20 mouse cellular contexts compared by ENCODE assay signal in genomic region chr10:128543100-128543499, GRCm38 (mm10). TPM values are rescaled to one million over a fixed set of nuclear protein-coding genes. Genes with fewer than 3 reads are reported as not detected.
DNase-seq lines count a peak whose midpoint lies in the region; ATAC-seq and TF ChIP-seq lines count a peak whose summit lies in the region.
"Had no signal": no experiment of that assay in that cellular context is flagged by ENCODE, and none has a peak within 500 bp of the region (broad histone marks: within the 10 kb centered on the region; RNA-seq: fewer than 3 reads in every experiment).

No protein-coding gene starts in this region.

- 55% methylated on average over 2 of the region's 2 CpGs for WGBS in heart, embryonic 10.5 days
- 52% methylated on average over 2 of the region's 2 CpGs for WGBS in heart, embryonic 15.5 days
- WGBS in heart, adult 2 months, result 48% methylated on average over 2 of the region's 2 CpGs

- H3K9me3 ChIP-seq in heart, embryonic 10.5 days, result no peaks in the 10 kb centered on the region
- H3K9me3 ChIP-seq in heart, embryonic 15.5 days (replicated peaks), result no peaks in the 10 kb centered on the region
- H3K9me3 ChIP-seq: embryonic facial prominence, embryonic 13.5 days; forebrain, embryonic 12.5 days; hindbrain, embryonic 10.5 days; hindbrain, embryonic 15.5 days had no signal

- peak overlapping the region; percentile 15; the same call in 1 of the 2 replicates for H3K4me3 ChIP-seq in heart, embryonic 10.5 days
- H3K4me3 ChIP-seq in heart, embryonic 15.5 days, result no peak overlapping the region
- H3K4me3 ChIP-seq in heart, adult 2 months, result no peak overlapping the region
- H3K4me3 ChIP-seq: embryonic facial prominence, embryonic 13.5 days; forebrain, embryonic 12.5 days; hindbrain, embryonic 10.5 days; hindbrain, embryonic 15.5 days had no signal

- ATAC-seq in heart, embryonic 15.5 days (replicated peaks; ENCODE audit: insufficient number of reproducible peaks, insufficient read depth, low FRiP score, low read depth), result no peak
- ATAC-seq: forebrain, embryonic 16.5 days; inflammation-experienced regulatory T-cells, adult 6 months had no signal

- no peaks in the 10 kb centered on the region for H3K27me3 ChIP-seq in heart, embryonic 10.5 days (ENCODE audit: insufficient read depth, poor library complexity, severe bottlenecking)
- no peaks in the 10 kb centered on the region for H3K27me3 ChIP-seq in heart, embryonic 15.5 days
- no peaks in the 10 kb centered on the region for H3K27me3 ChIP-seq in heart, adult 2 months (ENCODE audit: control insufficient read depth, insufficient read depth, low read length)
- H3K27me3 ChIP-seq: embryonic facial prominence, embryonic 13.5 days; forebrain, embryonic 12.5 days; hindbrain, embryonic 15.5 days had no signal

- H3K79me2 ChIP-seq in heart, adult 2 months (replicated peaks; ENCODE audit: control insufficient read depth, insufficient read depth, low read length), result peaks cover 3% of the 10 kb centered on the region; the same call in 1 of the 2 replicates

- H3K4me2 ChIP-seq in heart, embryonic 15.5 days, result no peak overlapping the region
- H3K4me2 ChIP-seq: embryonic facial prominence, embryonic 13.5 days; forebrain, embryonic 12.5 days; hindbrain, embryonic 15.5 days had no signal

- TF ChIP-seq POLR2A in heart, adult 2 months (IDR thresholded peaks at IDR 0.05; ENCODE audit: insufficient read depth, low read depth, low read length), result no peak

- H3K36me3 ChIP-seq in heart, embryonic 10.5 days, result peaks cover 42% of the 10 kb centered on the region
- H3K36me3 ChIP-seq in heart, embryonic 15.5 days, result peaks cover 34% of the 10 kb centered on the region
- H3K36me3 ChIP-seq in heart, adult 2 months (ENCODE audit: control insufficient read depth, insufficient read depth, low read length), result peaks cover 8% of the 10 kb centered on the region

- no peak for TF ChIP-seq CTCF in heart, adult 2 months (IDR thresholded peaks at IDR 0.05)

- peaks cover 17% of the 10 kb centered on the region for H3K4me1 ChIP-seq in heart, embryonic 10.5 days
- H3K4me1 ChIP-seq in heart, embryonic 15.5 days (replicated peaks), result peaks cover 19% of the 10 kb centered on the region
- H3K4me1 ChIP-seq in heart, adult 2 months (ENCODE audit: control insufficient read depth, insufficient read depth, low read length), result peaks cover 3% of the 10 kb centered on the region; the same call in 1 of the 2 replicates

- intact Hi-C loops in heart, postnatal 14 days (cut with DNase I), result no loop called here
- intact Hi-C loops in heart, adult 2 months (cut with DNase I), result loop anchor here (10.0 kb wide), 1 partner anchor 262 kb away; the partner anchor contains the start of genes Dnajc14 and Tmem198b

- DNase-seq in heart, embryonic 10.5 days (ENCODE audit: low spot score), result no peak
- DNase-seq in heart, postnatal 14 days, result no peak
- no peak for DNase-seq in heart, adult 2 months
- DNase-seq in MN1 (ENCODE audit: low spot score), result peak; percentile 41
- peak; percentile 44 for DNase-seq in brain, adult 2 months (ENCODE audit: low read depth, low spot score)
- DNase-seq: adrenal gland, adult 8-10 months; adrenal gland, postnatal 36 days; cerebellum, adult 11 months; cerebellum, adult 8-10 months; cerebellum, postnatal 14 days; embryo, embryonic 11 days; gastrocnemius, postnatal 25 days; kidney, adult 18-20 months had no signal

- TF ChIP-seq EP300 in heart, adult 2 months (IDR thresholded peaks at IDR 0.05; ENCODE audit: insufficient read depth, low read depth, low read length), result no peak

- H3K27ac ChIP-seq in heart, embryonic 10.5 days, result peak overlapping the region; percentile 29; the same call in 1 of the 2 replicates
- H3K27ac ChIP-seq in heart, embryonic 15.5 days, result no peak overlapping the region
- no peak overlapping the region for H3K27ac ChIP-seq in heart, adult 2 months
- H3K27ac ChIP-seq: embryonic facial prominence, embryonic 13.5 days; forebrain, embryonic 12.5 days; hindbrain, embryonic 10.5 days; hindbrain, embryonic 15.5 days had no signal

- H3K9ac ChIP-seq in heart, embryonic 15.5 days, result 0 out of 2 replicates have a peak overlapping the region, but pooled peaks have one; percentile 7
- no peak overlapping the region for H3K9ac ChIP-seq in heart, adult 2 months (ENCODE audit: low read depth, low read length)
- H3K9ac ChIP-seq: forebrain, embryonic 12.5 days; hindbrain, embryonic 15.5 days had no signal

RNA-seq across cellular contexts. Expression of gene Zc3h10, which starts 4.5 kb away (rescaled TPM):
- 11.2 and 12.8 TPM in 2 replicates for polyA plus RNA-seq in heart, embryonic 10.5 days (2016; fragmentation: Nextera tagmentation; extraction: Ambion mirVana)
- total RNA-seq in heart, postnatal 14 days (2021), result 1 to 10 TPM; 7.0 to 8.4 TPM
- polyA plus RNA-seq in heart, embryonic 15.5 days (2015; fragmentation: Nextera tagmentation; extraction: Ambion mirVana), result 10.2 and 11.0 TPM in 2 replicates
- 1 to 10 TPM; 7.5 to 7.6 TPM for total RNA-seq in heart, adult 2 months (2021)
- polyA plus RNA-seq in heart, adult 2 months (2012; rRNA removed), result 6.6 and 6.8 TPM in 2 replicates

RNA-seq across cellular contexts. Expression of gene Rpl41, which starts 6.0 kb away (rescaled TPM):
- polyA plus RNA-seq in heart, embryonic 10.5 days (2016; fragmentation: Nextera tagmentation; extraction: Ambion mirVana), result 2,301 and 2,407 TPM in 2 replicates
- 1,000 to 10,000 TPM; 1,645 to 1,937 TPM for total RNA-seq in heart, postnatal 14 days (2021)
- 2,261 and 2,363 TPM in 2 replicates for polyA plus RNA-seq in heart, embryonic 15.5 days (2015; fragmentation: Nextera tagmentation; extraction: Ambion mirVana)
- 1,000 to 10,000 TPM; 1,453 to 1,598 TPM for total RNA-seq in heart, adult 2 months (2021)
- 853 and 867 TPM in 2 replicates for polyA plus RNA-seq in heart, adult 2 months (2012; rRNA removed)

RNA-seq across cellular contexts. Expression of gene Esyt1, which starts 17.4 kb away (rescaled TPM):
- polyA plus RNA-seq in heart, embryonic 10.5 days (2016; fragmentation: Nextera tagmentation; extraction: Ambion mirVana), result 17.8 and 20.3 TPM in 2 replicates
- 10 to 100 TPM; 22.3 to 23.6 TPM for total RNA-seq in heart, postnatal 14 days (2021)
- polyA plus RNA-seq in heart, embryonic 15.5 days (2015; fragmentation: Nextera tagmentation; extraction: Ambion mirVana), result 19.4 and 29.0 TPM in 2 replicates
- 10 to 100 TPM; 16.4 to 17.9 TPM for total RNA-seq in heart, adult 2 months (2021)
- polyA plus RNA-seq in heart, adult 2 months (2012; rRNA removed), result 23.6 and 24.7 TPM in 2 replicates

RNA-seq across cellular contexts. Expression of gene Pa2g4, which starts 22.7 kb away (rescaled TPM):
- polyA plus RNA-seq in heart, embryonic 10.5 days (2016; fragmentation: Nextera tagmentation; extraction: Ambion mirVana), result 168 and 225 TPM in 2 replicates
- total RNA-seq in heart, postnatal 14 days (2021), result 10 to 100 TPM; 48.4 to 51.6 TPM
- polyA plus RNA-seq in heart, embryonic 15.5 days (2015; fragmentation: Nextera tagmentation; extraction: Ambion mirVana), result 101 and 132 TPM in 2 replicates
- total RNA-seq in heart, adult 2 months (2021), result 10 to 100 TPM; 39.4 to 44.2 TPM
- 19.5 and 35.6 TPM in 2 replicates for polyA plus RNA-seq in heart, adult 2 months (2012; rRNA removed)

RNA-seq across cellular contexts. Expression of gene Myl6b, which starts 44.6 kb away (rescaled TPM):
- 3.2 and 4.0 TPM in 2 replicates for polyA plus RNA-seq in heart, embryonic 10.5 days (2016; fragmentation: Nextera tagmentation; extraction: Ambion mirVana)
- 1 to 10 TPM; 3.3 to 4.3 TPM for total RNA-seq in heart, postnatal 14 days (2021)
- 4.3 and 4.6 TPM in 2 replicates for polyA plus RNA-seq in heart, embryonic 15.5 days (2015; fragmentation: Nextera tagmentation; extraction: Ambion mirVana)
- 1 to 10 TPM; 3.5 to 3.8 TPM for total RNA-seq in heart, adult 2 months (2021)
- polyA plus RNA-seq in heart, adult 2 months (2012; rRNA removed), result 2.9 and 4.1 TPM in 2 replicates

Comparison
In these comparisons a context has a peak if more than half of its experiments do, and no peak if none do; other contexts are left out.
1. DNase-seq: peak in MN1 (single experiment) and brain, adult 2 months (single experiment); none in heart, embryonic 10.5 days (single experiment), heart, postnatal 14 days (0 of 2) and heart, adult 2 months (0 of 2).